9 mouse cellular contexts compared by ENCODE assay signal in genomic region chr17:71486231-71486851, GRCm38 (mm10). TPM values are rescaled to one million over a fixed set of nuclear protein-coding genes. Genes with fewer than 3 reads are reported as not detected.
DNase-seq lines count a peak whose midpoint lies in the region; ATAC-seq lines count a peak whose summit lies in the region.
"Had no signal": no experiment of that assay in that cellular context is flagged by ENCODE, and none has a peak within 500 bp of the region (broad histone marks: within the 10 kb centered on the region; RNA-seq: fewer than 3 reads in every experiment).

No protein-coding gene starts in this region.

- peak; percentile 15 for DNase-seq in embryo, embryonic 11 days
- no peak for DNase-seq in embryo, embryonic 9.5 days (ENCODE audit: extremely low spot score)
- DNase-seq in lung, adult 18-20 months = peak; percentile 20 to 33
- DNase-seq in right cerebral cortex, postnatal 36 days (ENCODE audit: low spot score in 2 of 2) = no peak
- DNase-seq in layer of hippocampus, postnatal 14 days (ENCODE audit: low spot score in 2 of 2) = no peak

- no peaks in the 10 kb centered on the region for H3K9me3 ChIP-seq in embryonic facial prominence, embryonic 12.5 days
- no peaks in the 10 kb centered on the region for H3K9me3 ChIP-seq in intestine, embryonic 16.5 days (ENCODE audit: control insufficient read depth, low read length)
- no peaks in the 10 kb centered on the region for H3K9me3 ChIP-seq in stomach, embryonic 16.5 days (replicated peaks; ENCODE audit: control insufficient read depth, low read length)
- H3K9me3 ChIP-seq: midbrain, embryonic 12.5 days had no signal

- H3K4me2 ChIP-seq in embryonic facial prominence, embryonic 12.5 days (replicated peaks) = 0 out of 2 replicates have a peak overlapping the region, but pooled peaks have one; percentile 16
- peak overlapping the region; percentile 26; the same call in 1 of the 2 replicates for H3K4me2 ChIP-seq in intestine, embryonic 16.5 days (ENCODE audit: low read depth, low read length)
- H3K4me2 ChIP-seq in stomach, embryonic 16.5 days (ENCODE audit: low read depth, low read length) = peak overlapping the region; percentile 31
- H3K4me2 ChIP-seq: midbrain, embryonic 12.5 days had no signal

- no peak for ATAC-seq in embryonic facial prominence, embryonic 12.5 days (ENCODE audit: insufficient number of reproducible peaks, insufficient read depth, low FRiP score, low TSS enrichment)
- no peak for ATAC-seq in intestine, embryonic 16.5 days
- ATAC-seq in stomach, embryonic 16.5 days (ENCODE audit: insufficient read depth, low FRiP score) = no peak

- H3K4me3 ChIP-seq in embryonic facial prominence, embryonic 12.5 days = no peak overlapping the region
- no peak overlapping the region for H3K4me3 ChIP-seq in intestine, embryonic 16.5 days (ENCODE audit: low read length)
- 0 out of 2 replicates have a peak overlapping the region, but pooled peaks have one; percentile 6 for H3K4me3 ChIP-seq in stomach, embryonic 16.5 days (replicated peaks; ENCODE audit: low read length)
- H3K4me3 ChIP-seq: midbrain, embryonic 12.5 days had no signal

- no peaks in the 10 kb centered on the region for H3K27me3 ChIP-seq in embryonic facial prominence, embryonic 12.5 days
- H3K27me3 ChIP-seq in intestine, embryonic 16.5 days (replicated peaks; ENCODE audit: control insufficient read depth, insufficient read depth, low read length) = no peaks in the 10 kb centered on the region
- H3K27me3 ChIP-seq in stomach, embryonic 16.5 days (ENCODE audit: control insufficient read depth, insufficient read depth, low read length) = no peaks in the 10 kb centered on the region
- H3K27me3 ChIP-seq: midbrain, embryonic 12.5 days had no signal

- no peak overlapping the region for H3K9ac ChIP-seq in embryonic facial prominence, embryonic 12.5 days
- H3K9ac ChIP-seq in intestine, embryonic 16.5 days (ENCODE audit: low read depth, low read length) = peak overlapping the region; percentile 3; the same call in 1 of the 2 replicates
- H3K9ac ChIP-seq in stomach, embryonic 16.5 days (ENCODE audit: low read length) = peak overlapping the region; percentile 42; the same call in 1 of the 2 replicates
- H3K9ac ChIP-seq: midbrain, embryonic 12.5 days had no signal

- WGBS in embryonic facial prominence, embryonic 12.5 days = 32% methylated on average over 8 of the region's 8 CpGs
- 24% methylated on average over 8 of the region's 8 CpGs for WGBS in intestine, embryonic 16.5 days
- 26% methylated on average over 8 of the region's 8 CpGs for WGBS in stomach, embryonic 16.5 days

- H3K4me1 ChIP-seq in embryonic facial prominence, embryonic 12.5 days = 0 out of 2 replicates have a peak, but pooled peaks cover 10% of the 10 kb centered on the region
- no peaks in the 10 kb centered on the region for H3K4me1 ChIP-seq in intestine, embryonic 16.5 days (ENCODE audit: control insufficient read depth, insufficient read depth, low read length)
- no peaks in the 10 kb centered on the region for H3K4me1 ChIP-seq in stomach, embryonic 16.5 days (ENCODE audit: control insufficient read depth, insufficient read depth, low read length)
- H3K4me1 ChIP-seq: midbrain, embryonic 12.5 days had no signal

- no peaks in the 10 kb centered on the region for H3K36me3 ChIP-seq in embryonic facial prominence, embryonic 12.5 days
- no peaks in the 10 kb centered on the region for H3K36me3 ChIP-seq in intestine, embryonic 16.5 days (ENCODE audit: control insufficient read depth, insufficient read depth, low read length)
- H3K36me3 ChIP-seq in stomach, embryonic 16.5 days (ENCODE audit: control insufficient read depth, insufficient read depth, low read length) = no peaks in the 10 kb centered on the region
- H3K36me3 ChIP-seq: midbrain, embryonic 12.5 days had no signal

- peak overlapping the region; percentile 63 for H3K27ac ChIP-seq in embryonic facial prominence, embryonic 12.5 days
- H3K27ac ChIP-seq in intestine, embryonic 16.5 days (ENCODE audit: low read length) = peak overlapping the region; percentile 55; the same call in 1 of the 2 replicates
- peak overlapping the region; percentile 47 for H3K27ac ChIP-seq in stomach, embryonic 16.5 days (ENCODE audit: low read length)
- H3K27ac ChIP-seq: midbrain, embryonic 12.5 days had no signal

RNA-seq across cellular contexts. Expression of gene Smchd1, which starts 11.2 kb away (rescaled TPM):
- 84.2 and 84.9 TPM in 2 replicates for polyA plus RNA-seq in embryonic facial prominence, embryonic 12.5 days (2016; fragmentation: Nextera tagmentation; extraction: Ambion mirVana)
- 30.5 and 35.0 TPM in 2 replicates for polyA plus RNA-seq in intestine, embryonic 16.5 days (2015; fragmentation: Nextera tagmentation; extraction: Ambion mirVana)
- polyA plus RNA-seq in stomach, embryonic 16.5 days (2015; fragmentation: Nextera tagmentation; extraction: Ambion mirVana) = 42.8 and 45.4 TPM in 2 replicates
- 10 to 100 TPM; 31.0 to 34.0 TPM for total RNA-seq in layer of hippocampus, postnatal 14 days (2021)

RNA-seq across cellular contexts. Expression of gene Gm4707, which starts 26.6 kb away (rescaled TPM):
- 5.3 and 6.4 TPM in 2 replicates for polyA plus RNA-seq in embryonic facial prominence, embryonic 12.5 days (2016; fragmentation: Nextera tagmentation; extraction: Ambion mirVana)
- 1.2 and 1.8 TPM in 2 replicates for polyA plus RNA-seq in intestine, embryonic 16.5 days (2015; fragmentation: Nextera tagmentation; extraction: Ambion mirVana)
- polyA plus RNA-seq in stomach, embryonic 16.5 days (2015; fragmentation: Nextera tagmentation; extraction: Ambion mirVana) = 3.3 and 3.7 TPM in 2 replicates
- 1 to 10 TPM; 1.1 to 3.0 TPM for total RNA-seq in layer of hippocampus, postnatal 14 days (2021)

RNA-seq across cellular contexts. Expression of gene Ndc80, which starts 40.3 kb away (rescaled TPM):
- polyA plus RNA-seq in embryonic facial prominence, embryonic 12.5 days (2016; fragmentation: Nextera tagmentation; extraction: Ambion mirVana) = 45.0 and 49.5 TPM in 2 replicates
- 30.4 and 33.7 TPM in 2 replicates for polyA plus RNA-seq in intestine, embryonic 16.5 days (2015; fragmentation: Nextera tagmentation; extraction: Ambion mirVana)
- 37.6 and 37.9 TPM in 2 replicates for polyA plus RNA-seq in stomach, embryonic 16.5 days (2015; fragmentation: Nextera tagmentation; extraction: Ambion mirVana)
- 1 to 10 TPM; 1.4 to 1.5 TPM for total RNA-seq in layer of hippocampus, postnatal 14 days (2021)

Comparison
In these comparisons a context has a peak if more than half of its experiments do, and no peak if none do; other contexts are left out.
1. DNase-seq: peak in embryo, embryonic 11 days (single experiment) and lung, adult 18-20 months (2 of 2); none in embryo, embryonic 9.5 days (single experiment), right cerebral cortex, postnatal 36 days (0 of 2) and layer of hippocampus, postnatal 14 days (0 of 2).
2. Peak in every context shown above with its lines, with median percentiles within 50 percentile points of each other: H3K27ac ChIP-seq and H3K4me2 ChIP-seq.